Mouse (Mus musculus) limb, embryonic 11.5 days (tissue): ENCODE results near the gene Ces1d. TPM values are rescaled to one million over a fixed set of nuclear protein-coding genes. Genes with fewer than 3 reads are reported as not detected.
A peak's percentile ranks its signal among the peaks of the same experiment; 100 is the strongest.

ENCODE experiments used
- ATAC-seq: fragments of 200-750 bp; cut with Nextera tagmentation; 2 replicates; pipeline ENCODE4 v1.8.0; 2017; ENCODE audit warnings: low read depth; ENCODE audit not compliant: insufficient number of reproducible peaks, low FRiP score, low TSS enrichment
- DNase-seq: peaks from one replicate; pipeline ENCODE4 v3.0.0-alpha.2; 2015; ENCODE audit warnings: low spot score
- H3K27ac ChIP-seq: fragments of 300-500 bp; sonication (generic); replicated peaks from 2 replicates; pipeline ENCODE4 v1.5.1; 2014; ENCODE audit warnings: low read depth, mild to moderate bottlenecking, low read length
- H3K27me3 ChIP-seq: fragments of 300-500 bp; sonication (generic); 2 replicates; pipeline ENCODE4 v1.6.1; 2014; ENCODE audit warnings: mild to moderate bottlenecking, low read length, mixed read lengths; ENCODE audit not compliant: control insufficient read depth, insufficient read depth
- H3K36me3 ChIP-seq: fragments of 300-500 bp; sonication (generic); 2 replicates; pipeline ENCODE4 v1.6.1; 2014; ENCODE audit warnings: mild to moderate bottlenecking, low read length, moderate library complexity, mixed read lengths; ENCODE audit not compliant: control insufficient read depth, insufficient read depth
- H3K4me1 ChIP-seq: fragments of 300-500 bp; sonication (generic); 2 replicates; pipeline ENCODE4 v1.6.1; 2014; ENCODE audit warnings: low read length, mixed read lengths; ENCODE audit not compliant: control insufficient read depth, insufficient read depth
- H3K4me2 ChIP-seq: fragments of 300-500 bp; sonication (generic); 2 replicates; pipeline ENCODE4 v1.6.1; 2014; ENCODE audit warnings: low read depth, mild to moderate bottlenecking, moderate library complexity; ENCODE audit not compliant: severe bottlenecking
- H3K4me3 ChIP-seq: fragments of 300-500 bp; sonication (generic); 2 replicates; pipeline ENCODE4 v1.5.1; 2014; ENCODE audit warnings: low read depth, low read length
- H3K9ac ChIP-seq: fragments of 300-500 bp; sonication (generic); 2 replicates; pipeline ENCODE4 v1.6.1; 2014; ENCODE audit warnings: mild to moderate bottlenecking, low read length
- H3K9me3 ChIP-seq: fragments of 300-500 bp; sonication (generic); 2 replicates; pipeline ENCODE4 v1.6.1; 2016; ENCODE audit warnings: low read length; ENCODE audit not compliant: control insufficient read depth
- WGBS: fragments of 180-500 bp; shearing (Covaris S2); extraction: QIAGEN DNeasy Blood & Tissue Kit; methylation state at CpG from one replicate; pipeline ENCODE4 v1.1.7; 2014; 5-methylcytosine and 5-hydroxymethylcytosine counted together
- polyA plus RNA-seq: library from polyadenylated mRNA; unstranded; fragments of >200 nt; fragmentation: Nextera tagmentation; extraction: Ambion mirVana; gene quantifications from 2 replicates; pipeline ENCODE4 v1.2.1, GENCODE M21; 2014

The Ces1d gene
- polyA plus RNA-seq, 1 experiment from 2014 or later, result not detected

DNA sequence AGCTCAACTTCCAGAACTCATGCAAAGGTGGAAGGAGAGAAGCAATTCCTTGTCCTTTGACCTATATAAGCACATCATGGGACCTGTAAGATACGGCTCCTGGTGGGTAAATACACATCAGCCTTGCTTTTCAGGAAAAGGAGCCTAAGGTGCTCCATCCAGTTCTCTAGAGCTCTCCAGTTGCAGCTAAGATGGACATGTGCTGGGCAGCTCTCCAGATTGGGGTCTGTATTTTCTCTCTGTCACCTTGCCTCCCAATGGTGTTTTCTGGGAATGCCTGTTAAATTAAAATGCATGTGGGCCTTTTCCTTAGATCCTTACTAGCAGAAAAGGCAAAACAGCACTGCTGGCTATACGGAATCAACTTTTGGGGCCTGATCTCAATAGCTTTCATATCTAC, 23.1 kb downstream of the Ces1d start:
- Histone ChIP-seq H3K9me3 (no peaks in the 10 kb centered on the region), H3K4me3 (no peak overlapping the region), H3K4me1 (peaks cover 6% of the 10 kb centered on the region; the same call in 1 of the 2 replicates), H3K4me2 (no peak overlapping the region), H3K27ac (no peak overlapping the region), H3K9ac (no peak overlapping the region), H3K27me3 (no peaks in the 10 kb centered on the region), H3K36me3 (no peaks in the 10 kb centered on the region)
- WGBS, result 84% methylated on average over 2 of the region's 2 CpGs
- DNase-seq, result no peak
- ATAC-seq, result no peak

DNA sequence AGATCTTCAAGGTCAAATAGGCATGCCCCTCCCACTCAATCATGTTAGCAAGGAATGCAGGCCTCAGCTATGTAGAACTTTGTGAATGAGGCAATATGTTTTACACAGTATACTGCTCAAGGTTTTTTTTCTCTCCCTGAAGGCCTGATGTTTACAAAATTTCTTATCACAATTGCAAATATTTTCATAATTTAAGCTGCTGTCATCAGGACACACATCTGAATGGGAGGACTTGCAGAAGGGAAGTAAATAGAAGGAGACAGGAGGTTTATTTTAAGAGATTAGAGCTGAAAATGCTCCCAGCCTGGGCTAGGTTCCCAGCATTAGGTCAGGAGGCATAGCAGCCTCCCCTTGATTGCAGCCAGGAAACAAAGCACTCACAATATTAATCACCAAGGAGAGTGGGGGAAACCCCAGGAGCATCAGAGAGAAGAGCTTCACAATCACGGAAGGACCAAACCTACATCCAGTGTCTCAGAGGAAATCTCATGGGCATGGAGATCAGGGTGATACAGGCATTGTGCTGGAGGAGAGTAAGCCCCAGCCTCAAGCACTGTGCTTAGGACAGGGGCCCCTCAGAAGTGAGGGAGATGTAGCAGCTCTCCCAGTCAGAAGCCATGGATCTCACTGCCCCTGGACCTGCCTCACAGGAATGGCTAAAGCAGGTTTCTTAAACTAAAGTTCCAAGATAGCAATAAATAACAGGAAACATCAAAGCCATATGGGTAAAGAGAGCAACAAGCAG, 25.6 kb downstream of the Ces1d start:
- Histone ChIP-seq H3K4me1 (peaks cover 6% of the 10 kb centered on the region; the same call in 1 of the 2 replicates), H3K9me3 (no peaks in the 10 kb centered on the region), H3K27me3 (no peaks in the 10 kb centered on the region), H3K4me2 (no peak overlapping the region), H3K9ac (no peak overlapping the region), H3K27ac (no peak overlapping the region), H3K36me3 (no peaks in the 10 kb centered on the region), H3K4me3 (no peak overlapping the region)
- no peak for ATAC-seq
- 57% methylated on average over 1 of the region's 1 CpGs for WGBS
- DNase-seq, result no peak

- Histone ChIP-seq H3K27me3 (no peaks in the 10 kb centered on the region), H3K4me2 (no peak overlapping the region), H3K9ac (no peak overlapping the region), H3K9me3 (no peaks in the 10 kb centered on the region), H3K4me3 (no peak overlapping the region), H3K36me3 (no peaks in the 10 kb centered on the region), H3K4me1 (no peaks in the 10 kb centered on the region), H3K27ac (no peak overlapping the region)
- no peak for ATAC-seq
- DNase-seq, result no peak
- WGBS, result 95% methylated on average over 1 of the region's 1 CpGs
Observed at GRCm38 (mm10) chr8:93163363-93163762, 34.3 kb downstream of the Ces1d start.

- ATAC-seq (no peak), DNase-seq (no peak)
- 94% methylated on average over 1 of the region's 1 CpGs for WGBS
Observed at GRCm38 (mm10) chr8:93151401-93151800, 46.2 kb downstream of the Ces1d start.

GRCm38 (mm10) chr8:93147331-93147730, 50.3 kb downstream of the Ces1d start:
- Histone ChIP-seq H3K9ac (no peak overlapping the region), H3K4me2 (no peak overlapping the region), H3K4me1 (no peaks in the 10 kb centered on the region), H3K27me3 (no peaks in the 10 kb centered on the region), H3K4me3 (no peak overlapping the region), H3K27ac (no peak overlapping the region), H3K9me3 (no peaks in the 10 kb centered on the region), H3K36me3 (no peaks in the 10 kb centered on the region)
- ATAC-seq, result no peak
- DNase-seq, result no peak

More at GRCm38 (mm10) chr8:93151401-93151800, 46.2 kb downstream of the Ces1d start:
- Histone ChIP-seq H3K36me3 (no peaks in the 10 kb centered on the region), H3K4me1 (no peaks in the 10 kb centered on the region), H3K27me3 (no peaks in the 10 kb centered on the region), H3K4me3 (no peak overlapping the region), H3K4me2 (no peak overlapping the region), H3K27ac (no peak overlapping the region), H3K9ac (no peak overlapping the region), H3K9me3 (no peaks in the 10 kb centered on the region)

DNA sequence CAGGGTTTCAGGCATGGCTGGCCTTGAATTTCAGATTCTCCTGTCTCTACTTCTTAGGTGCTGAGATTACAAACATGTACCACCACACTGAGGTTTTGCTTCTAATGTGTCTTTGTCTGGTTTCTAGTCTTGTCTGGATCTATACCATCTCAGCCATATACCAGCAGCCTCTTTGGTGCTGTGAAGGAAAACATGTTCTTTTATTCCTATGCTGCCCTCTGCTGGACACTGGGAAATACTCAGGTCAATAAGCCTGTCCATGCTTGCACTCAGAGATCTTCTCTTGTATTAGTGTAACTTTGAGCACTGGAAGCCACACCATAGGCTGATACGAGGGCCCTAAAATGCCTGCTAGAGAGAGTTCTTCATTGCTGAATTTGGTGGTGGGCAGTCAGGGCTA, 56.9 kb downstream of the Ces1d start:
- no peak overlapping the region for H3K4me3 ChIP-seq
- ATAC-seq (no peak), DNase-seq (peak; percentile 58)
- no peak overlapping the region for H3K9ac ChIP-seq
- H3K36me3 ChIP-seq, result no peaks in the 10 kb centered on the region
- no peaks in the 10 kb centered on the region for H3K9me3 ChIP-seq
- H3K4me1 ChIP-seq, result no peaks in the 10 kb centered on the region
- no peak overlapping the region for H3K4me2 ChIP-seq
- no peak overlapping the region for H3K27ac ChIP-seq
- H3K27me3 ChIP-seq, result no peaks in the 10 kb centered on the region
- 43% methylated on average over 1 of the region's 1 CpGs for WGBS

DNA sequence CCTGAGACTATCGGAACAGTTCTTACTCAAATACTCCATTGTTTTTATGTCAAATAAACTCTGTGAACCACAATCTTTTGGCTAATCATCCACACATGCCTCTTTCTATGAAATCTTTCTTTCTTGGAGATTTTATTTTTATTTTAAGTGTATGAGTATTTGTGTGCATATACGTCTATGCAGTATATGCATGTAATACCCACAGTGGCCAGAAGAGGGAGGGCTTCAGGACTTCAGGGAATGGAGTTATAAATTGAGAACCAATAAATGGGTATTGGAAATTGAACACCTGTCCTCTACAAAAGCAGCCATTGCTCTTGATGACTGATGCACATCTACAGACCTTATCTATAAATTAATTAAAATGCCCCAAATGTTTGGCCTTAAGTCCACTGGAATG, 65.4 kb downstream of the Ces1d start:
- Histone ChIP-seq H3K36me3 (no peaks in the 10 kb centered on the region), H3K4me3 (no peak overlapping the region), H3K9ac (no peak overlapping the region), H3K27ac (no peak overlapping the region), H3K27me3 (no peaks in the 10 kb centered on the region), H3K4me2 (no peak overlapping the region), H3K9me3 (no peaks in the 10 kb centered on the region), H3K4me1 (no peaks in the 10 kb centered on the region)
- ATAC-seq, result no peak
- DNase-seq, result no peak
- 91% methylated on average over 2 of the region's 2 CpGs for WGBS

GRCm38 (mm10) chr8:93131233-93131980, 66.2 kb downstream of the Ces1d start, which contains the start of gene Ces1c:
Ces1c (minus strand) TSS chr8:93131283.
- WGBS, result 76% methylated on average over 3 of the region's 3 CpGs
- Histone ChIP-seq H3K9me3 (no peaks in the 10 kb centered on the region), H3K27me3 (no peaks in the 10 kb centered on the region), H3K4me1 (no peaks in the 10 kb centered on the region), H3K27ac (no peak within 1 kb of the TSS), H3K4me2 (no peak within 1 kb of the TSS), H3K36me3 (no peaks in the 10 kb centered on the region), H3K4me3 (no peak within 1 kb of the TSS), H3K9ac (no peak within 1 kb of the TSS)
- DNase-seq (no peak), ATAC-seq (no peak)
